Mouse (Mus musculus): ENCODE data around the gene Iqschfp. TPM values are rescaled to one million over a fixed set of nuclear protein-coding genes. Genes with fewer than 3 reads are reported as not detected.

Gene Iqschfp
- polyA plus RNA-seq, 1 experiment: not detected

GRCm38 (mm10) chr3:68517236-68517635 lies 625.2 kb downstream of the Iqschfp start:
- H3K27ac ChIP-seq (ENCODE audit: control insufficient read depth, insufficient read depth, low read length): no peak overlapping the region
- H3K27me3 ChIP-seq (ENCODE audit: control insufficient read depth, insufficient read depth, low read length): no peaks in the 10 kb centered on the region
- WGBS: 85% methylated on average over 7 of the region's 7 CpGs
- TF ChIP-seq CTCF (IDR thresholded peaks at IDR 0.05; ENCODE audit: borderline replicate concordance, control insufficient read depth, extremely low read depth, insufficient read depth, low read length, poor library complexity) (no peak), POLR2A (IDR thresholded peaks at IDR 0.05; ENCODE audit: control insufficient read depth, extremely low read depth, insufficient read depth, low read length, poor library complexity) (no peak)
- DNase-seq: no peak
- H3K36me3 ChIP-seq (ENCODE audit: control insufficient read depth, insufficient read depth, low read length): no peaks in the 10 kb centered on the region
- H3K4me3 ChIP-seq (ENCODE audit: control insufficient read depth, insufficient read depth, low read length): no peak overlapping the region
- H3K4me1 ChIP-seq (replicated peaks; ENCODE audit: control insufficient read depth, insufficient read depth, low read length): no peaks in the 10 kb centered on the region

GRCm38 (mm10) chr3:68518041-68518440 lies 626.0 kb downstream of the Iqschfp start:
- no peaks in the 10 kb centered on the region for H3K36me3 ChIP-seq (ENCODE audit: control insufficient read depth, insufficient read depth, low read length)
- no peak for DNase-seq
- 91% methylated on average over 8 of the region's 8 CpGs for WGBS
- H3K4me1 ChIP-seq (replicated peaks; ENCODE audit: control insufficient read depth, insufficient read depth, low read length): no peaks in the 10 kb centered on the region
- H3K27ac ChIP-seq (ENCODE audit: control insufficient read depth, insufficient read depth, low read length): no peak overlapping the region
- no peak for TF ChIP-seq POLR2A (IDR thresholded peaks at IDR 0.05; ENCODE audit: control insufficient read depth, extremely low read depth, insufficient read depth, low read length, poor library complexity)
- TF ChIP-seq CTCF (IDR thresholded peaks at IDR 0.05; ENCODE audit: borderline replicate concordance, control insufficient read depth, extremely low read depth, insufficient read depth, low read length, poor library complexity): no peak
- no peaks in the 10 kb centered on the region for H3K27me3 ChIP-seq (ENCODE audit: control insufficient read depth, insufficient read depth, low read length)
- H3K4me3 ChIP-seq (ENCODE audit: control insufficient read depth, insufficient read depth, low read length): no peak overlapping the region

- no peaks in the 10 kb centered on the region for H3K36me3 ChIP-seq (ENCODE audit: control insufficient read depth, insufficient read depth, low read length)
- no peak for DNase-seq
- H3K27me3 ChIP-seq (ENCODE audit: control insufficient read depth, insufficient read depth, low read length): no peaks in the 10 kb centered on the region
- no peaks in the 10 kb centered on the region for H3K4me1 ChIP-seq (replicated peaks; ENCODE audit: control insufficient read depth, insufficient read depth, low read length)
- WGBS: 100% methylated on average over 5 of the region's 5 CpGs
- no peak overlapping the region for H3K27ac ChIP-seq (ENCODE audit: control insufficient read depth, insufficient read depth, low read length)
- TF ChIP-seq CTCF (IDR thresholded peaks at IDR 0.05; ENCODE audit: borderline replicate concordance, control insufficient read depth, extremely low read depth, insufficient read depth, low read length, poor library complexity): no peak
- no peak for TF ChIP-seq POLR2A (IDR thresholded peaks at IDR 0.05; ENCODE audit: control insufficient read depth, extremely low read depth, insufficient read depth, low read length, poor library complexity)
- H3K4me3 ChIP-seq (ENCODE audit: control insufficient read depth, insufficient read depth, low read length): no peak overlapping the region
These were observed 626.6 kb downstream of the Iqschfp start for GRCm38 (mm10) chr3:68518586-68518985.

- H3K36me3 ChIP-seq (ENCODE audit: control insufficient read depth, insufficient read depth, low read length): no peaks in the 10 kb centered on the region
- TF ChIP-seq POLR2A (IDR thresholded peaks at IDR 0.05; ENCODE audit: control insufficient read depth, extremely low read depth, insufficient read depth, low read length, poor library complexity) (no peak), CTCF (IDR thresholded peaks at IDR 0.05; ENCODE audit: borderline replicate concordance, control insufficient read depth, extremely low read depth, insufficient read depth, low read length, poor library complexity) (no peak)
- H3K27me3 ChIP-seq (ENCODE audit: control insufficient read depth, insufficient read depth, low read length): no peaks in the 10 kb centered on the region
- 97% methylated on average over 10 of the region's 10 CpGs for whole genome bisulfite sequencing
- no peak overlapping the region for H3K4me3 ChIP-seq (ENCODE audit: control insufficient read depth, insufficient read depth, low read length)
- H3K4me1 ChIP-seq (replicated peaks; ENCODE audit: control insufficient read depth, insufficient read depth, low read length): no peaks in the 10 kb centered on the region
- no peak for DNase-seq
- no peak overlapping the region for H3K27ac ChIP-seq (ENCODE audit: control insufficient read depth, insufficient read depth, low read length)
These were observed 633.4 kb downstream of the Iqschfp start for GRCm38 (mm10) chr3:68525361-68525878.

- no peak for DNase-seq
- no peaks in the 10 kb centered on the region for H3K36me3 ChIP-seq (ENCODE audit: control insufficient read depth, insufficient read depth, low read length)
- H3K4me1 ChIP-seq (replicated peaks; ENCODE audit: control insufficient read depth, insufficient read depth, low read length): no peaks in the 10 kb centered on the region
- TF ChIP-seq CTCF (IDR thresholded peaks at IDR 0.05; ENCODE audit: borderline replicate concordance, control insufficient read depth, extremely low read depth, insufficient read depth, low read length, poor library complexity): no peak
- TF ChIP-seq POLR2A (IDR thresholded peaks at IDR 0.05; ENCODE audit: control insufficient read depth, extremely low read depth, insufficient read depth, low read length, poor library complexity): no peak
- no peaks in the 10 kb centered on the region for H3K27me3 ChIP-seq (ENCODE audit: control insufficient read depth, insufficient read depth, low read length)
- no peak overlapping the region for H3K27ac ChIP-seq (ENCODE audit: control insufficient read depth, insufficient read depth, low read length)
- no peak overlapping the region for H3K4me3 ChIP-seq (ENCODE audit: control insufficient read depth, insufficient read depth, low read length)
- WGBS: 63% methylated on average over 4 of the region's 4 CpGs
These were observed 634.4 kb downstream of the Iqschfp start for GRCm38 (mm10) chr3:68526416-68526815.

GRCm38 (mm10) chr3:68527182-68527581 lies 635.1 kb downstream of the Iqschfp start:
- Histone ChIP-seq H3K36me3 (ENCODE audit: control insufficient read depth, insufficient read depth, low read length) (no peaks in the 10 kb centered on the region), H3K27me3 (ENCODE audit: control insufficient read depth, insufficient read depth, low read length) (no peaks in the 10 kb centered on the region), H3K4me3 (ENCODE audit: control insufficient read depth, insufficient read depth, low read length) (no peak overlapping the region), H3K27ac (ENCODE audit: control insufficient read depth, insufficient read depth, low read length) (no peak overlapping the region), H3K4me1 (replicated peaks; ENCODE audit: control insufficient read depth, insufficient read depth, low read length) (no peaks in the 10 kb centered on the region)
- no peak for DNase-seq
- 87% methylated on average over 4 of the region's 4 CpGs for whole genome bisulfite sequencing
- TF ChIP-seq POLR2A (IDR thresholded peaks at IDR 0.05; ENCODE audit: control insufficient read depth, extremely low read depth, insufficient read depth, low read length, poor library complexity) (no peak), CTCF (IDR thresholded peaks at IDR 0.05; ENCODE audit: borderline replicate concordance, control insufficient read depth, extremely low read depth, insufficient read depth, low read length, poor library complexity) (no peak)

- H3K4me1 ChIP-seq (replicated peaks; ENCODE audit: control insufficient read depth, insufficient read depth, low read length): no peaks in the 10 kb centered on the region
- no peak for TF ChIP-seq CTCF (IDR thresholded peaks at IDR 0.05; ENCODE audit: borderline replicate concordance, control insufficient read depth, extremely low read depth, insufficient read depth, low read length, poor library complexity)
- no peak for TF ChIP-seq POLR2A (IDR thresholded peaks at IDR 0.05; ENCODE audit: control insufficient read depth, extremely low read depth, insufficient read depth, low read length, poor library complexity)
- H3K27me3 ChIP-seq (ENCODE audit: control insufficient read depth, insufficient read depth, low read length): no peaks in the 10 kb centered on the region
- no peaks in the 10 kb centered on the region for H3K36me3 ChIP-seq (ENCODE audit: control insufficient read depth, insufficient read depth, low read length)
- WGBS: 95% methylated on average over 4 of the region's 4 CpGs
- H3K4me3 ChIP-seq (ENCODE audit: control insufficient read depth, insufficient read depth, low read length): no peak overlapping the region
- DNase-seq: no peak
- no peak overlapping the region for H3K27ac ChIP-seq (ENCODE audit: control insufficient read depth, insufficient read depth, low read length)
These were observed 639.9 kb downstream of the Iqschfp start for GRCm38 (mm10) chr3:68531908-68532307.

Measured in thymus, adult 2 months (tissue).